Mouse (Mus musculus) liver, adult 2 months (tissue): Measurements from ENCODE around the gene Fam173b. TPM values are rescaled to one million over a fixed set of nuclear protein-coding genes. Genes with fewer than 3 reads are reported as not detected.

Experiments used
- DNase-seq: peaks from one replicate; pipeline ENCODE4 v3.0.0-alpha.2; 2011; ENCODE audit warnings: low read depth, low spot score; ENCODE audit errors: extremely low read depth
- H3K27ac ChIP-seq: fragments of 200-500 bp; replicated peaks from 2 replicates; pipeline ENCODE4 v1.5.1; 2012; ENCODE audit warnings: low read depth, mild to moderate bottlenecking, control low read depth, inconsistent platforms, low read length; ENCODE audit not compliant: insufficient read depth
- H3K27me3 ChIP-seq: fragments of 200-500 bp; 2 replicates; pipeline ENCODE4 v1.6.1; 2012; ENCODE audit warnings: mild to moderate bottlenecking, moderate library complexity, low read length, inconsistent platforms; ENCODE audit not compliant: control insufficient read depth, insufficient read depth
- H3K36me3 ChIP-seq: fragments of 200-500 bp; 2 replicates; pipeline ENCODE4 v1.6.1; 2012; ENCODE audit warnings: low read length, inconsistent platforms; ENCODE audit not compliant: control insufficient read depth, insufficient read depth
- H3K4me1 ChIP-seq: fragments of 200-500 bp; 2 replicates; pipeline ENCODE4 v1.6.1; 2011; ENCODE audit warnings: low read length; ENCODE audit not compliant: control insufficient read depth, insufficient read depth
- H3K4me3 ChIP-seq: fragments of 200-500 bp; 2 replicates; pipeline ENCODE4 v1.5.1; 2011; ENCODE audit warnings: low read depth, mild to moderate bottlenecking, control low read depth, low read length, moderate library complexity; ENCODE audit not compliant: insufficient read depth
- H3K79me2 ChIP-seq: fragments of 200-500 bp; 2 replicates; pipeline ENCODE4 v1.6.1; 2012; ENCODE audit warnings: inconsistent platforms, mild to moderate bottlenecking, low read length, moderate library complexity; ENCODE audit not compliant: control insufficient read depth, insufficient read depth
- H3K9ac ChIP-seq: fragments of 200-500 bp; 2 replicates; pipeline ENCODE4 v1.6.1; 2012; ENCODE audit warnings: low read depth, mild to moderate bottlenecking, control low read depth, inconsistent platforms, low read length
- CTCF ChIP-seq: fragments of 200-500 bp; IDR thresholded peaks from 2 replicates; pipeline ENCODE4 v1.5.1; 2011; ENCODE audit warnings: low read depth, low read length, control low read depth
- POLR2A ChIP-seq: fragments of 200-500 bp; IDR thresholded peaks from 2 replicates; pipeline ENCODE4 v1.6.1; 2011; ENCODE audit warnings: low read length, control low read depth; ENCODE audit not compliant: insufficient read depth; ENCODE audit errors: extremely low read depth
- WGBS: fragments of 180-500 bp; shearing (Covaris S2); methylation state at CpG from one replicate; pipeline ENCODE4 v1.1.7; 2018; 5-methylcytosine and 5-hydroxymethylcytosine counted together
- polyA plus RNA-seq: library from polyadenylated mRNA; depleted of rRNA; stranded (reverse); fragments of >200 nt; gene quantifications from 2 replicates; pipeline ENCODE4 v1.2.3, GENCODE M21; 2012; rRNA removed
- total RNA-seq: library from RNA; depleted of rRNA; stranded (reverse); fragments of >200 nt; gene quantifications from 2 replicates; pipeline ENCODE4 v1.2.3, GENCODE M21; 2014; rRNA removed

The Fam173b gene
- total and polyA plus RNA-seq, 2 experiments: 8.5 to 20.1 TPM

DNA sequence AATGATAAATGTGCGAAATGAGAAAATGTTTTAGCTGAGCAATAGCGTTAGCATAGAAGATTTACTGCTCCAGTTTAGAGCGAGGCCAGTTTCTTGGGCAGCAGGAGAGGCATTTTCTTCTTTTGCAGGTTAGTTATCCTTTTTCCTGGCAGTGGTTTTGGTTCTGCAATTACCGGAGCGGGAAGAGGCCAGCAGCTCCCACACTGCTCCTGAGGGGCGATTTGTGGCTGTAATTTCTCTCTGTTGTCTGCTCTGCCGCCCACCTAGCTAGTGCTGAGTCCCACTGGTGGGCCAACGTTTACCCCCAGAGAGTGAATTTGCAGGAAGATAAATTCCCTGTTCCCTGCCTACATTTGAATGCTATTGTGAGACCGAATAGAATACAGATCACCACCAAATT lies 59.2 kb downstream of the Fam173b start:
- no peak for TF ChIP-seq CTCF

GRCm38 (mm10) chr15:31661802-31662201 lies 60.1 kb downstream of the Fam173b start:
- Histone ChIP-seq H3K4me3 (no peak overlapping the region), H3K27ac (no peak overlapping the region), H3K36me3 (no peaks in the 10 kb centered on the region), H3K9ac (no peak overlapping the region), H3K79me2 (no peaks in the 10 kb centered on the region), H3K27me3 (no peaks in the 10 kb centered on the region), H3K4me1 (peaks cover 2% of the 10 kb centered on the region; the same call in 1 of the 2 replicates)
- no peak for DNase-seq
- 64% methylated on average over 4 of the region's 4 CpGs for WGBS
- TF ChIP-seq POLR2A: no peak
- no peak for TF ChIP-seq CTCF

More for the DNA sequence above, 59.2 kb downstream of the Fam173b start:
- Histone ChIP-seq H3K9ac (no peak overlapping the region), H3K27ac (no peak overlapping the region), H3K4me1 (peaks cover 2% of the 10 kb centered on the region; the same call in 1 of the 2 replicates), H3K27me3 (no peaks in the 10 kb centered on the region), H3K79me2 (no peaks in the 10 kb centered on the region), H3K36me3 (no peaks in the 10 kb centered on the region), H3K4me3 (no peak overlapping the region)
- DNase-seq: no peak
- WGBS: 92% methylated on average over 9 of the region's 9 CpGs

- peak; percentile 81 for DNase-seq
- Histone ChIP-seq H3K4me1 (peaks cover 2% of the 10 kb centered on the region; the same call in 1 of the 2 replicates), H3K79me2 (no peaks in the 10 kb centered on the region), H3K27ac (no peak overlapping the region), H3K9ac (no peak overlapping the region), H3K36me3 (no peaks in the 10 kb centered on the region), H3K27me3 (no peaks in the 10 kb centered on the region), H3K4me3 (no peak overlapping the region)
- no peak for TF ChIP-seq CTCF
- no peak for TF ChIP-seq POLR2A
- 36% methylated on average over 3 of the region's 3 CpGs for WGBS
Observed at GRCm38 (mm10) chr15:31663074-31663473, 61.4 kb downstream of the Fam173b start.

Other genes starting within 250 kb of the Fam173b start
- gene Ankrd33b, start 234.1 kb upstream of the Fam173b start, total RNA-seq: 13.1 and 14.4 TPM in 2 replicates
- gene Ankrd33b, start 234.1 kb upstream of the Fam173b start, polyA plus RNA-seq: 9.1 and 14.1 TPM in 2 replicates
- gene Ropn1l, start 148.1 kb upstream of the Fam173b start, total RNA-seq: 12.1 and 13.0 TPM in 2 replicates
- 8.0 and 8.5 TPM in 2 replicates for gene Ropn1l, start 148.1 kb upstream of the Fam173b start, polyA plus RNA-seq
- 77.0 and 79.8 TPM in 2 replicates for gene March6, start 70.8 kb upstream of the Fam173b start, total RNA-seq
- gene March6, start 70.8 kb upstream of the Fam173b start, polyA plus RNA-seq: 22.6 and 27.5 TPM in 2 replicates
- 292 and 434 TPM in 2 replicates for gene Cmbl, start 36.5 kb upstream of the Fam173b start, total RNA-seq
- 374 and 481 TPM in 2 replicates for gene Cmbl, start 36.5 kb upstream of the Fam173b start, polyA plus RNA-seq
- gene Cct5, start within 50 bp of the Fam173b start, total RNA-seq: 180 and 184 TPM in 2 replicates
- 72.8 and 73.6 TPM in 2 replicates for gene Cct5, start within 50 bp of the Fam173b start, polyA plus RNA-seq